Mouse (Mus musculus) megakaryocyte, adult 5-6 weeks (primary cell): ENCODE data around the gene Olfr1442. TPM values are rescaled to one million over a fixed set of nuclear protein-coding genes. Genes with fewer than 3 reads are reported as not detected.
"Not testable (repeated sequence)": the region's sequence is repeated elsewhere in the genome, so short reads cannot be mapped to it uniquely, and the experiment has no call there.

Experiments used
- ATAC-seq: 2 replicates; pipeline ENCODE4 v1.8.0; 2016; ENCODE audit warnings: mild to moderate bottlenecking, inconsistent platforms; ENCODE audit not compliant: poor library complexity, severe bottlenecking
- total RNA-seq, 2 experiments: library from RNA; stranded (forward) in 1 of 2; stranded (reverse) in 1 of 2; fragments of 153-499, 151-499 nt in 1 of 2; fragments of 221-1000, 200-1000 nt in 1 of 2; gene quantifications; 2 replicates each; pipeline versions ENCODE4 v1.2.3 to v1.2.4; 2015 to 2017

The Olfr1442 gene
- total RNA-seq (2015) (not detected in 2 replicates), total RNA-seq (2017) (not detected in 2 replicates)

GRCm38 (mm10) chr19:12670139-12670538, at the start of gene Olfr1442:
Gene Olfr1442 (plus strand): TSS chr19:12670439.
- no peak for ATAC-seq

GRCm38 (mm10) chr19:12633176-12633575, 37.1 kb upstream of the Olfr1442 start, which contains the start of gene Glyat:
Gene Glyat (plus strand): TSS chr19:12633308.
- no peak for ATAC-seq

DNA sequence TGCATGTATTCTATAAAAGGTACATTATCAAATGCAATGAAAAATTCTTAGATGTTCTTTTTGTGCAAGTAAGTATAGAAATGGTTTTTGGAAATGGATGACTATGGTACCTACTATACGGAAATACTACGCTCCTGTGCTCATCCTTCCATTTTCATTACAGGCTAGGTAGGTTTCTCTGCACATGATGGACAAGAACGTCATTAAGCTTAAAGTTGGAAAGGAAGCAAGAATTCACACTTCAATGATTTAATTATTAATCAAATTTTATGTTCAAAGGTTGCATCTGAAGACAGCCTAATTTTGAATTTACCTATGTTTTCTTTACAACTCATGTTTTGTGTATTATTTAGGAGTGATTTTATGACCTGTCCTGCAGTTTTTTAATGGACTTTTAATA, 36.0 kb upstream of the Olfr1442 start:
- no peak for ATAC-seq

DNA sequence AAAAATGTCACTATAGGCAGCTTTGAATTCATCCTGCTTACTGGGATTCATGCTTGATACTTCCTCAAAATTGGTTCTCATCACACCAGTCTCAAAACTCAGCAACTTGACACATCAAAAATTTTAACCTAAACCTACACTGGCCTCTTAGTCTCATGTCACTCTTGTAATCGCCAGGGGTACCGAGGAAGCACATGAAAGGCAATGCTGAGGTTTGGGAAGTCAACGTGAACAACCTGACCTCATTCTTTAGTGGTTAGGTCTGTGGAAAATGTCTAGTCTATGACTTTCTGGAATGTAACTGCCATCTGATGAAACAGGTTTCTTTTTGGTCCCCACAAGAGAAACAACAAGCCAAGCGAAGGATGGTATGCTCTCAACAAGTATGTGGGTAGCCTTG, 35.3 kb upstream of the Olfr1442 start:
- no peak for ATAC-seq

- ATAC-seq, result no peak
These were observed 33.4 kb upstream of the Olfr1442 start for GRCm38 (mm10) chr19:12636863-12637262.

DNA sequence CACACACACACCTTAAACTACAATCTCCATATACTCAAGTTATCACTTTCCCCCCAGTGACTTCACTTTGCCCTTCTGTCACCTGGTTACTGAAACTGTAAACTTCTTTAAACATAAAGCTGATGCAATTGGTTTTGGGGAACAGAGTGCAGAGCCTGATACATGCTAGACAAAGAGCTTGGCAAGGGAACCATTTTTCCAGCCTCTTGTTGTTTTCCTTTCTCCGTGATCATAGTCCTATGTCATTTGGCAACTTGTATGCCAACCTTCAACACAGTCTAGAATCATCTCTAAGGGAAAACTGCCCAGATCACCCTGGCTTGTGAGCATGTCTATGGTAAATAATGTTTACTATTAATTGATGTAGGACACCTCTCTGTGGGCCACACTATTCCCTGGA, 32.2 kb upstream of the Olfr1442 start:
- no peak for ATAC-seq

DNA sequence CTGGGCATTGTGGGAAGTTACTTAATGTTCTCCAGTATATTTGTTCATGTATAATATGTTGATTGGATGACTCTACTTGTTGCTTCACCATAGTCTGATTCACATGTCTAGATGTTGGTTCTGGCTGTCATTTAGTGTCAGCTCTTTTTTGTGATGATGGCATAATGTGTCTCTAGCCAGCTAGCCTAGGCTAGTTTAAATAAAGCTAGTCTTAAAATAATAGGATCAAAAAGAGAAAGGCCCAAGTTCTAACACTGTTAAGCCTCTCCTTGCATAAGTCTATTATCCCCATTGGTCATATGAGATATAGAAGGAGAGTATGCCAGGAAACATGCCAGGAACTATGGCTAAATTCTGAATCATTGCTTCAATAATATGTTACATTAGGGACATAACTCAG, 20.7 kb upstream of the Olfr1442 start:
- ATAC-seq, result no peak

DNA sequence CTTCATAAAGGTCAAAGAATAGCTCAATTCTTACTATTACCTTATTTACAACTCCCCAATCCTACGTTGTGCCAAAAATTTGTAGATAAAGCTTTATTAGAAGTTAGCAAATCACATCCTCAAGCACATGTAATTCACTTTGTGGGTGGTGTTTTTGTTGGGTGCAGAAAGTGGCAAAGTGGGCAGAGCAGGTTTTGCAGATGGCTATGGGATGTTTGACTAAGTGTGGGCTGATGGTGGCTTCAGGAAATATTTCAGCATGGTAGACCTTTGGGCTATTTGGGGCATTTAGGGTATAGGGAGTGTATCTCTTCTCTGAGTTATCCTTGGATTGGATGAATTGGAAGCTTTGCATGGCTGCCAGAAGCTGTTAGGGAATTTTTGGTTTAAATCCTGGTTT, 4.1 kb upstream of the Olfr1442 start:
- ATAC-seq, result no peak

- ATAC-seq, result not testable (repeated sequence)
These were observed 1.6 kb upstream of the Olfr1442 start for GRCm38 (mm10) chr19:12668601-12669000.

DNA sequence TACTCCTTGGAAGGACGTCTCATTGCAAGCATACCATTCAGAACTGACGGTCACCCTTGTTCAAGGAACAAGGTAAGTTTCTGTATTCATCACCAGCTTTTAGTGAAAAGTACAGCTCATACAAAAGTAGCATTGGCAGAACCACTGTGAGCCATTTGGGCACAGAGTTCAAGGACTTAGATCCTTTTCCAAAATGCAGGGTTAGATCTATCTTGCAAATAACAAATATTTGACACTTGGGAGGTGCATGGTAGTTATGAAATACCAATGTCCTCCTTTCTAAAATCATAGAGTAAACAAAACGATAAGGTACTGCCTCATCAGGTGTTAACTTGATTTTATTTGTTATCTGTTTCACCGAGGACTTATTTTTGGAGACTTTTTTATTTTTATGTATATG, 812 bp downstream of the Olfr1442 start:
- no peak for ATAC-seq

DNA sequence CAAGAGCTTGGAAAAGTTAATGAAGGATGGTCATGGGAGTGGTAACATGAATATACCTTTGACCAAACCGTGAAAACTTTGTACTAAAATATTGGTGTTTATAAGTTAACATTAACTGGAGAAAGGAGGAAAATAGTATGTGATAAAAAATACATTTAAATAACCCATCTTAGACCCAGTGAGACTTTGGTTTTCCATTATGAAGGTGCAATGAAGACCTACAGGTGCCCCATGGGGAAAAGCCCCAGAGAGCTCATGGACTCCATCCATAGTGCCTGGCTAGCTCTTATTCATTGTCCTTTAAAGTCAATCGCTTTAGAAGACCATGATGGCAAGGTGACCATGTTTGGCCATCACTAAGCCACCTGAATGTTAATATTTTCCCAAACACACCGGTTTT, 7.6 kb downstream of the Olfr1442 start, which contains the start of gene Olfr1443:
TSS of gene Olfr1443 (plus strand) at position 301 of the 400 bp plus-strand sequence.
- ATAC-seq, result no peak

GRCm38 (mm10) chr19:12684638-12685037, 14.4 kb downstream of the Olfr1442 start:
- ATAC-seq, result no peak

DNA sequence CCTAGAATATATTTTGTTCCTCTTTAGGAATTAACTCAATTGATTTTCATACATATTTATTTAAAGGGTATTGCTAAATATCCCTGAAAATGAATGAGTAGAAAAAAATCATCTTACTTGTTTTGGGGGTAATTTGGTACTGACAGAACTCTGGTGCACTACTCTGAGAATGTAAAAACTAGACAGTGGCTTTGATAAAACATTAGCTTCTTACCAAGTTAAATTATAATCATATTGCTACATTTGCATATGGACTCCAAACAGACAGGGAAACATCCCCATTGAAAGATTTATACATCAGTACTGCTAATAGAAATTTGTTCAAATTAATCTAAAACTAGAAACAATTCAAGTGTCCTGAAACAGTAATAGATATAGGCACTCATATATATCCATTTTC, 15.0 kb downstream of the Olfr1442 start:
- ATAC-seq, result no peak

DNA sequence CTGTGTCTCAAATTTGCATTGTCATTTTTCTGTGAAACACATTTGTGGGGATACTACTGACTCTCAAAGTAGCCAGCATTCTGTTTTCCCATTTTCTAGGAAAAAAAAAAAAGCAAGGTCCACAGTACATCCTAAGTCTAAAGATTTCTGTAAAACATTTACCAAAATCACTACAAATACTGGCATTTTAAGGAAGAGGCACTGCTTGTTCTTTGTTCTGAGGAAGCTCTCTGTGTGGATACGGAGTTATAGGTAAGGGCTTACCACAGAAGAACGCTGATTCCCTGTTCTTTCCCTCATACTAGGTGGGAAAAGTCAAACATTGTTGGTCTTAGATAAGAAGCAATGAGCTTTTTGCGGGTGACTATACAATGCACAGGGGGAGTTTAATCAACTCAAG, 25.4 kb downstream of the Olfr1442 start, which contains the start of gene Keg1:
TSS of gene Keg1 (plus strand) at position 197 of the 400 bp plus-strand sequence.
- no peak for ATAC-seq

DNA sequence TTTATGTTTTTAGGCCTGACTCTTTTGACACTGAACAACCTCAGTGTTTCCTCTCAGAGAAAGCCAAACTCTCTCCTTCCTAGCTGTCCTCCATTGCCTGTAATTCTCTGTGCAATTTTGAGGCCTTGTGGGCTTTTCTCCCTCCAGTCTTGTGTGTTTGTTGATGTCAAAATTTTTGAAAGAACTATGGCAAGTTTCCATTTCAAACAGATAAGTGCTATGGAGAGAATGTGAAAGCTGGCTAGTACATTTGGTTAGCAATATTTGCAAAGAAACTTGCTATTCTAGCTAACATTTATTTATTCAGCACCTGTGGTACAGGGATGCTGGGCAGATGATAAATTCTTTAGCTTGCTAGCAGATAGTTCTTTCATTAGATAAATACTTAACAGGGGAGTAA, 26.0 kb downstream of the Olfr1442 start:
- no peak for ATAC-seq

GRCm38 (mm10) chr19:12708458-12708857, 38.2 kb downstream of the Olfr1442 start:
- no peak for ATAC-seq

GRCm38 (mm10) chr19:12708986-12709385, 38.7 kb downstream of the Olfr1442 start:
- ATAC-seq, result no peak

GRCm38 (mm10) chr19:12719189-12719588, 49.0 kb downstream of the Olfr1442 start:
- ATAC-seq, result no peak

DNA sequence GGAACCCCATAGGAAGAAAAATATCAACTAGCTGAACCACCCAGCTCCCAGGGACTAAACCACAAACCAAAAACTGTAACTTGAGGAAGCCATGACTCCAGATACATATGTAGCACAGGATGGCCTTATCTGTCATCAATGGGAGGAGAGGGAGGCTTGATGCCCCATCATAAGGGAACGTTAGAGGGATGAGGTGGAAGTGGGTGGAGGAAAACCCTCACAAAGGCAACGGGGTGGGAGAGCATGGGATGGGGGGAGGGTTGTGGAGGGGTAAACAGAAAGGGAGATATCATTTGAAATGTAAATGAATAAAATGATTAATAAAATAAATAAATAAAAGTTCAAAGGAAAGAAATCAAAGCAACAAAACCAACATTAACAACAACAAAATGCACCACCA, 50.2 kb downstream of the Olfr1442 start:
- no peak for ATAC-seq

DNA sequence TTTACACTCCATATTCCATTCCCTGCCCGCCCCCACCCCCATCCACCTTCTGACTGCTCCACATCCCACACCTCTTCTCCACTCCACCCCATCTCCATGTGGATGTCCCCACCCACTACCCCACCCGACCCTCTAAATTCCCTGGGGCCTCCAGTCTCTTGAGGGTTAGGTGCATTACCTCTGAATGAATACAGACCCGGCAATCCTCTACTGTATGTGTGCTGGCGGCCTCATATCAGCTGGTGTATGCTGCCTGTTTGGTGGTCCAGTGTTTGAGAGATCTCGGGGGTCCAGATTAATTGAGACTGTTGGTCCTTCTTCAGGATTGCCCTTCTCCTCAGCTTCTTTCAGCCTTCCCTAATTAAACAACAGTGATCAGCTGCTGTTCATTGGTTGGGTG, 50.7 kb downstream of the Olfr1442 start:
- not testable (repeated sequence) for ATAC-seq

- not testable (repeated sequence) for ATAC-seq
These were observed 51.4 kb downstream of the Olfr1442 start for GRCm38 (mm10) chr19:12721596-12721995.

DNA sequence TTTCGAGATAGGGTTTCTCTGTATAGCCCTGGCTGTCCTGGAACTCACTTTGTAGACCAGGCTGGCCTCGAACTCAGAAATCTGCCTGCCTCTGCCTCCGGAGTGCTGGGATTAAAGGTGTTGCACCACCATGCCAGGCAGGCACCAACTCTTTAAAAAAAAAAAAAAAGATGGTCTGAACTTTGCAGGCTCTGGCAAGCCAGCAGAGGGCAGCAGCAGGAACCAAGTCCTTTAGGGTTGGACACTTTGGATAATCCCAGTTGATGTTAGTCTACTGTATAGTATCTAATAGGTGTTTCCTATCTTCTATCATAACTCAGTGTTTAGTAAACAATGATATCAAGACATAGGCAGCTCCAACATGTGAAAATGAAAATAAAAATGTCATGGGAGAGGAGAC, 52.1 kb downstream of the Olfr1442 start:
- ATAC-seq, result peak; percentile 47; the same call in 1 of the 2 replicates

DNA sequence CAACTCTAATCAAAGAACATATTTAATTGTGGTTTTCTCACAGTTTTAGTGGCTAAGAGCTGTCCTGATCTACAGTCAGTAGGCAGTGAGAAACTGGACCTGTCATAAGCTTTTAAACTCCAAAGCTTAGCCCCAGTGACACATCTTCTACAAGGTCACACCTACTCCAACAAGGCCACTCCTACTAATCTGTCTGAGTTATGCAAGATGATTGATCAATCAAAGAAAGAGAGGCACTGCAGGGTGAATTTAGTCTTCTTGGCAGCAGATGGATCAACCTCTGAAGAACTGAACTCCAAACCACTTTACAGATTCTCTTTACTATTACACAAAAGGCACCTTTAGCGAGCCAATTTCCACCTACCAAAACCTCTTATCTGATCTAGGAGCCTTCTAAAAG, 55.6 kb downstream of the Olfr1442 start:
- ATAC-seq, result no peak
